ENCODE assay signal across 14 mouse cellular contexts in the genomic region with DNA sequence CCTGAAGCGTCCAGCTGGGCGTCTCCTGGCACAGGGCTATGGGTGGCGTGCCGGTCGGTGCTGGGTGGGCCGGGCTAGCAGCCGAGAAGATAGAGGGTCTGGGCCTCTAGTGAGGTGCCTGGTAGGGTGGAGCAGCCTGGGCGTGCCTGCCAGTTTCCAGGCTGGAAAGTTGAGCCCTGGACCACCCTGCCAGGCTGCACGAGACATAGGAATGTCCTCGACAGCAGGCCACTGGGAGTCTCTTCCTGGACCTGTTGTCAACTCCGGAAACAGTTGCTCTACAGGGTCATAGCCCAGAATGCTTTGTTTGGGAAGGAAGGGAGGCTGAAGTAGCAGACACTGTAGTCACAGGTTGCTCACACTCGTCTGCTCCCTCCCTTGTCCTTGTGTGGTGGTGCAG. TPM values are rescaled to one million over a fixed set of nuclear protein-coding genes. Genes with fewer than 3 reads are reported as not detected.
DNase-seq lines count a peak whose midpoint lies in the region; ATAC-seq and TF ChIP-seq lines count a peak whose summit lies in the region.
"Had no signal": no experiment of that assay in that cellular context is flagged by ENCODE, and none has a peak within 500 bp of the region (broad histone marks: within the 10 kb centered on the region; RNA-seq: fewer than 3 reads in every experiment).

No protein-coding gene starts in this region.

- H3K27me3 ChIP-seq in midbrain, embryonic 10.5 days (ENCODE audit: low read depth, poor library complexity, severe bottlenecking) = peaks cover 75% of the 10 kb centered on the region
- no peaks in the 10 kb centered on the region for H3K27me3 ChIP-seq in midbrain, postnatal 0 days (ENCODE audit: insufficient read depth, low read length)
- H3K27me3 ChIP-seq in limb, embryonic 11.5 days (ENCODE audit: control insufficient read depth, insufficient read depth, low read length) = no peaks in the 10 kb centered on the region

- no peak for ATAC-seq in midbrain, postnatal 0 days (ENCODE audit: low FRiP score)
- no peak for ATAC-seq in limb, embryonic 11.5 days (ENCODE audit: insufficient number of reproducible peaks, low FRiP score, low TSS enrichment, low read depth)
- ATAC-seq: CD4-positive, CD25-positive, alpha-beta regulatory T cell, adult 4 months had no signal

- no peak overlapping the region for H3K4me3 ChIP-seq in midbrain, embryonic 10.5 days
- H3K4me3 ChIP-seq in midbrain, postnatal 0 days (ENCODE audit: low read depth, low read length) = no peak overlapping the region
- H3K4me3 ChIP-seq in limb, embryonic 11.5 days (ENCODE audit: low read depth, low read length) = no peak overlapping the region
- H3K4me3 ChIP-seq: hindbrain, embryonic 12.5 days had no signal

- no peak overlapping the region for H3K9ac ChIP-seq in midbrain, postnatal 0 days (replicated peaks; ENCODE audit: low read length, poor library complexity, severe bottlenecking)
- H3K9ac ChIP-seq in limb, embryonic 11.5 days (ENCODE audit: low read length) = no peak overlapping the region
- H3K9ac ChIP-seq: hindbrain, embryonic 12.5 days; liver, embryonic 14.5 days had no signal

- no peaks in the 10 kb centered on the region for H3K9me3 ChIP-seq in midbrain, embryonic 10.5 days (replicated peaks)
- no peaks in the 10 kb centered on the region for H3K9me3 ChIP-seq in midbrain, postnatal 0 days (ENCODE audit: low read length)
- no peaks in the 10 kb centered on the region for H3K9me3 ChIP-seq in limb, embryonic 11.5 days (ENCODE audit: control insufficient read depth, low read length)
- H3K9me3 ChIP-seq: hindbrain, embryonic 12.5 days had no signal

- DNase-seq in heart, adult 9 months (ENCODE audit: low spot score in 2 of 2) = peak; percentile 35 to 64
- DNase-seq in heart, adult 8-10 months (ENCODE audit: low spot score) = no peak
- DNase-seq in midbrain, embryonic 10.5 days (ENCODE audit: low spot score) = no peak
- no peak for DNase-seq in midbrain, postnatal 0 days (ENCODE audit: low spot score)
- no peak for DNase-seq in limb, embryonic 11.5 days (ENCODE audit: low spot score)
- DNase-seq in ovary, adult 18-20 months (ENCODE audit: low spot score) = no peak
- no peak for DNase-seq in thymus, adult 18-20 months
- DNase-seq in left cerebral cortex, postnatal 36 days (ENCODE audit: low spot score in 2 of 2) = no peak
- DNase-seq: adrenal gland, postnatal 36 days; cerebellum, postnatal 14 days; right cerebral cortex, postnatal 14 days had no signal

- peaks cover 97% of the 10 kb centered on the region for H3K4me1 ChIP-seq in midbrain, embryonic 10.5 days
- 0 out of 2 replicates have a peak, but pooled peaks cover 4% of the 10 kb centered on the region for H3K4me1 ChIP-seq in midbrain, postnatal 0 days (ENCODE audit: insufficient read depth, low read length)
- H3K4me1 ChIP-seq in limb, embryonic 11.5 days (ENCODE audit: control insufficient read depth, insufficient read depth, low read length) = peaks cover 55% of the 10 kb centered on the region

- TF ChIP-seq CTCF in midbrain, postnatal 0 days (IDR thresholded peaks at IDR 0.05) = no peak

- H3K27ac ChIP-seq in midbrain, embryonic 10.5 days (replicated peaks) = peak overlapping the region; percentile 84
- no peak overlapping the region for H3K27ac ChIP-seq in midbrain, postnatal 0 days (ENCODE audit: low read depth, low read length)
- H3K27ac ChIP-seq in limb, embryonic 11.5 days (replicated peaks; ENCODE audit: low read depth, low read length) = 0 out of 2 replicates have a peak overlapping the region, but pooled peaks have one; percentile 45
- H3K27ac ChIP-seq: hindbrain, embryonic 12.5 days; liver, embryonic 14.5 days had no signal

- H3K4me2 ChIP-seq in midbrain, postnatal 0 days (ENCODE audit: low read depth, low read length, poor library complexity, severe bottlenecking) = no peak overlapping the region
- no peak overlapping the region for H3K4me2 ChIP-seq in limb, embryonic 11.5 days (ENCODE audit: low read depth, severe bottlenecking)
- H3K4me2 ChIP-seq: hindbrain, embryonic 12.5 days had no signal

- intact Hi-C loops in left cerebral cortex, postnatal 36 days (cut with DNase I) = no loop called here

- WGBS in midbrain, embryonic 10.5 days = 77% methylated on average over 12 of the region's 12 CpGs
- 81% methylated on average over 12 of the region's 12 CpGs for WGBS in midbrain, postnatal 0 days
- WGBS in limb, embryonic 11.5 days = 86% methylated on average over 12 of the region's 12 CpGs

- H3K36me3 ChIP-seq in midbrain, embryonic 10.5 days = peaks cover 23% of the 10 kb centered on the region
- H3K36me3 ChIP-seq in midbrain, postnatal 0 days (ENCODE audit: insufficient read depth, low read length) = no peaks in the 10 kb centered on the region; the same call in none of the 2 replicates
- no peaks in the 10 kb centered on the region; the same call in 1 of the 2 replicates for H3K36me3 ChIP-seq in limb, embryonic 11.5 days (ENCODE audit: control insufficient read depth, insufficient read depth, low read length)
- H3K36me3 ChIP-seq: hindbrain, embryonic 12.5 days had no signal

RNA-seq across cellular contexts. Expression of gene Kif26a, which starts 7.6 kb away (rescaled TPM):
- total RNA-seq in heart, adult 8-10 months (2022) = 10 to 100 TPM in 3 of 4 experiments, 1 to 10 TPM in 1; 9.2 to 13.4 (median 12.3) TPM
- polyA plus RNA-seq in midbrain, embryonic 10.5 days (2016; fragmentation: Nextera tagmentation; extraction: Ambion mirVana) = 3.3 and 4.7 TPM in 2 replicates
- 24.1 and 26.5 TPM in 2 replicates for total RNA-seq in midbrain, postnatal 0 days (2014; rRNA removed)
- polyA plus RNA-seq in midbrain, postnatal 0 days (2015; fragmentation: Nextera tagmentation; extraction: Ambion mirVana) = 1.9 and 2.4 TPM in 2 replicates
- polyA plus RNA-seq in limb, embryonic 11.5 days (2014; fragmentation: Nextera tagmentation; extraction: Ambion mirVana) = 2.8 and 3.5 TPM in 2 replicates
- total RNA-seq in left cerebral cortex, postnatal 36 days (2021) = 1 to 10 TPM; 5.1 to 5.3 TPM
- polyA plus RNA-seq: CD4-positive, CD25-positive, alpha-beta regulatory T cell, adult 4 months had no signal

RNA-seq across cellular contexts. Expression of gene Aspg, which starts 47.1 kb away (rescaled TPM):
- under 1 TPM in 2 of 4 experiments, not detected in 2; 0.44 to 0.62 TPM for total RNA-seq in heart, adult 8-10 months (2022)
- polyA plus RNA-seq in midbrain, embryonic 10.5 days (2016; fragmentation: Nextera tagmentation; extraction: Ambion mirVana) = 1.3 and 1.5 TPM in 2 replicates
- 3.6 and 5.2 TPM in 2 replicates for total RNA-seq in midbrain, postnatal 0 days (2014; rRNA removed)
- polyA plus RNA-seq in midbrain, postnatal 0 days (2015; fragmentation: Nextera tagmentation; extraction: Ambion mirVana) = 2.3 and 2.5 TPM in 2 replicates
- polyA plus RNA-seq in limb, embryonic 11.5 days (2014; fragmentation: Nextera tagmentation; extraction: Ambion mirVana) = 1.6 and 2.0 TPM in 2 replicates
- total RNA-seq in left cerebral cortex, postnatal 36 days (2021) = 1 to 10 TPM; 2.4 to 4.5 TPM
- polyA plus RNA-seq: CD4-positive, CD25-positive, alpha-beta regulatory T cell, adult 4 months had no signal

Comparison
In these comparisons a context has a peak if more than half of its experiments do, and no peak if none do; other contexts are left out.
1. DNase-seq: peak in heart, adult 9 months (2 of 2); none in heart, adult 8-10 months (single experiment), midbrain, embryonic 10.5 days (single experiment), midbrain, postnatal 0 days (single experiment), limb, embryonic 11.5 days (single experiment), ovary, adult 18-20 months (single experiment), thymus, adult 18-20 months (0 of 2) and left cerebral cortex, postnatal 36 days (0 of 2).